Mouse (Mus musculus) embryonic facial prominence, embryonic 13.5 days (tissue): ENCODE measurements around the gene Hrct1. TPM values are rescaled to one million over a fixed set of nuclear protein-coding genes. Genes with fewer than 3 reads are reported as not detected.

Source experiments
- ATAC-seq: fragments of 200-750 bp; cut with Nextera tagmentation; 2 replicates; pipeline ENCODE4 v1.8.0; 2017; ENCODE audit warnings: low read depth; ENCODE audit not compliant: insufficient number of reproducible peaks, insufficient read depth, low FRiP score, low TSS enrichment
- H3K27ac ChIP-seq: fragments of 300-500 bp; sonication (generic); 2 replicates; pipeline ENCODE4 v1.5.1; 2015; ENCODE audit warnings: moderate library complexity, mild to moderate bottlenecking, inconsistent platforms
- H3K27me3 ChIP-seq: fragments of 300-500 bp; sonication (generic); 2 replicates; pipeline ENCODE4 v1.6.1; 2015; ENCODE audit warnings: mild to moderate bottlenecking, inconsistent platforms
- H3K36me3 ChIP-seq: fragments of 300-500 bp; sonication (generic); 2 replicates; pipeline ENCODE4 v1.6.1; 2015; ENCODE audit warnings: mild to moderate bottlenecking, inconsistent platforms
- H3K4me1 ChIP-seq: fragments of 300-500 bp; sonication (generic); 2 replicates; pipeline ENCODE4 v1.6.1; 2015; ENCODE audit warnings: inconsistent platforms
- H3K4me2 ChIP-seq: fragments of 300-500 bp; sonication (generic); 2 replicates; pipeline ENCODE4 v1.6.1; 2015; ENCODE audit warnings: moderate library complexity, mild to moderate bottlenecking, inconsistent platforms
- H3K4me3 ChIP-seq: fragments of 300-500 bp; sonication (generic); 2 replicates; pipeline ENCODE4 v1.5.1; 2015; ENCODE audit warnings: mild to moderate bottlenecking, inconsistent platforms
- H3K9ac ChIP-seq: fragments of 300-500 bp; sonication (generic); 2 replicates; pipeline ENCODE4 v1.6.1; 2015; ENCODE audit warnings: mild to moderate bottlenecking, inconsistent platforms
- H3K9me3 ChIP-seq: fragments of 300-500 bp; sonication (generic); 2 replicates; pipeline ENCODE4 v1.6.1; 2016; ENCODE audit warnings: inconsistent platforms
- WGBS: fragments of 180-500 bp; shearing (Covaris S2); methylation state at CpG from one replicate; pipeline ENCODE4 v1.1.7; 2015; ENCODE audit warnings: mixed read lengths; 5-methylcytosine and 5-hydroxymethylcytosine counted together
- polyA plus RNA-seq: library from polyadenylated mRNA; unstranded; fragments of >200 nt; fragmentation: Nextera tagmentation; extraction: Ambion mirVana; gene quantifications from 2 replicates; pipeline ENCODE4 v1.2.1, GENCODE M21; 2015

Gene Hrct1
- 0.18 and 0.23 TPM in 2 replicates for polyA plus RNA-seq

DNA sequence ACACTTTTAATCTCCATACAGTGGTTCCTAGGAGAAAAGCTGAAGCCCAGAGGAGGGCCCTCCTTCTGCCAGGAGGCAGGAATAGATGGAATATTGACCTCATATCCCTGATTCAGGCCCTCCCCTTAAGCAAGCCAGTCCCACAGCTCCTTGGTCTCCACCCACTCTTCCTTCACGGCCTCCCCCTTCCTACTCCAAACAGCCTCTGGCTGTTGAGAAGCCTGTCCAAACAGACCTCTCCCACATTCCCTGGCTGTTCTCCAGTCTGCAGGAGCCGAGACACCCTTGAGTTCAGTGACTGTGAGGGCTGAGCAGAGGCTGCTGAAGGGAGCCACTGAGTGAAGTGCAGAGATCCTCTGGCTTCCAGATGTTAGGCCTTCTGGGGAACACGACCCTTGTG lies at the start of gene Hrct1:
Gene Hrct1, plus strand, starts transcription at position 194 of the 400 bp plus-strand sequence.
- Histone ChIP-seq H3K27ac (0 out of 2 replicates have a peak within 1 kb of the TSS, but pooled peaks have one; percentile 7), H3K4me2 (no peak within 1 kb of the TSS), H3K27me3 (no peaks in the 10 kb centered on the region), H3K9ac (no peak within 1 kb of the TSS), H3K4me3 (no peak within 1 kb of the TSS), H3K4me1 (peaks cover 13% of the 10 kb centered on the region), H3K9me3 (no peaks in the 10 kb centered on the region), H3K36me3 (no peaks in the 10 kb centered on the region)
- no peak for ATAC-seq
- 20% methylated on average over 3 of the region's 3 CpGs for WGBS

DNA sequence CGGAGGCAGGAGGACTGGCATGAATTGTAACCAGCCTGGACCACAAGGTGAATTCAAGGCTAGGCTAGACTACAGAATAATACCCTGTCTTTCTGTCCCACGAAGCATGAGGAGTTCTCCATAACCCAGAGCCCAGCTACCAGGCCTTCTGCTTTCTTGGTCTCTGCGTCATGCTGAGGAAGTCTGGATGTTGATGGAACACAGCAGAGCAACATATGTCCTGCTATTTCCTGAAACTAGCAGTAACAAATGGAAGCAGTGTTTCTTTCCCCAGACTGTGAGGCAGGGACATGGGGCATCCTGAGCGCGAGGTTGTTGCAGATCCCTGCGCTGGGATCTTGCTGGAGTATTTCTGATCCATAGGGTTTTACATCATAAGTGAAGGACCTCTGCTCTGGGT lies 48.4 kb upstream of the Hrct1 start:
- H3K9ac ChIP-seq: no peak overlapping the region
- H3K4me1 ChIP-seq: no peaks in the 10 kb centered on the region
- no peaks in the 10 kb centered on the region for H3K9me3 ChIP-seq
- no peak overlapping the region for H3K4me2 ChIP-seq
- H3K4me3 ChIP-seq: no peak overlapping the region
- peaks cover 81% of the 10 kb centered on the region for H3K36me3 ChIP-seq
- 82% methylated on average over 6 of the region's 6 CpGs for WGBS
- no peak overlapping the region for H3K27ac ChIP-seq
- ATAC-seq: no peak
- H3K27me3 ChIP-seq: no peaks in the 10 kb centered on the region

DNA sequence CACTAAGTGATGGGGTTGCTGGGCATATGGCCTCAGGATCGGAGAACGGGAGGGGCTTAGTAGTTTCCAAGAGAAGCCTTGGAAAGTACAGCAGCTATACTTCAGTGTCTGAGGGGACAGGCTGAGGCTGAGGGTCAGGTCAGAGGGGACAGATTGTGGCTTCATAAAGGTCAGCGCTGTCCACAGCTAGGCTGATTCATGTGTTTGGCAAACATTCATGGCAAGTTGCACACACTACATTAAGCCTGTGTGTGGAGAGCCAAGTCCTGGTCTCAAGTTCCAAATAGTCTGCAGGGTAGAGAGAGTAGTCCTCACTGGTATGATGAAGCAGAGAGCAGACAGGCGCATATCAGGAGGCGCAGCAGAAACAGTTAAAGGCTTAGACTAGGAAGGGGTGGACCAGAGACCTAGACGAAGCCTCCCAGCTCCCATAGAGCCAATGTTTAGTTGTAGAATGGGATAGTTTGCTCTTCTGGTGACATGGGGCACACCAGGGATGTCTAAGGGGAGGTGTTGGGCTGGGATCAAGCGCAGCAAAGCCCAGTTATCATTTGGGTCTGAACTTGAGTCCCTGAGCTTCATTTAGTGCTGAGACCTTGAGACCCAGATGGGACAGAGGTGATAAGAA lies 47.5 kb upstream of the Hrct1 start:
- no peaks in the 10 kb centered on the region for H3K9me3 ChIP-seq
- no peak overlapping the region for H3K27ac ChIP-seq
- H3K9ac ChIP-seq: no peak overlapping the region
- H3K4me2 ChIP-seq: no peak overlapping the region
- H3K27me3 ChIP-seq: no peaks in the 10 kb centered on the region
- peaks cover 81% of the 10 kb centered on the region for H3K36me3 ChIP-seq
- 88% methylated on average over 7 of the region's 7 CpGs for WGBS
- H3K4me3 ChIP-seq: no peak overlapping the region
- ATAC-seq: no peak
- H3K4me1 ChIP-seq: no peaks in the 10 kb centered on the region

DNA sequence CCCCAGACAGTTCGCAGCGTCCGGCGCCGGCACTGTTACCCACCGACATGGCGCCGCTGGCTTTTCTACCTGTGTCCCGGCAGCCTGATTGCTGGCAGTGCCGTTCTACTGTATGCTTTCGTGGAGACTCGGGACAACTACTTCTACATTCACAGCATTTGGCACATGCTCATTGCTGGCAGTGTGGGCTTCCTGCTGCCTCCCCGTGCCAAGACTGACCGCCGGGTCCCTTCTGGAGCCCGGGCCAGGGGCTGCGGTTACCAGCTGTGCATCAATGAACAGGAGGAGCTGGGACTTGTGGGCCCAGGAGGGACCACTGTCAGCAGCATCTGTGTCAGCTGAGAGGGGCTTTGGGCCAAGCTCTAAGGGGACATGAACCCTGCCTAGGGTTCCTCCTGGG lies 37.0 kb upstream of the Hrct1 start:
- no peaks in the 10 kb centered on the region for H3K27me3 ChIP-seq
- H3K36me3 ChIP-seq: peaks cover 55% of the 10 kb centered on the region
- H3K9ac ChIP-seq: 0 out of 2 replicates have a peak overlapping the region, but pooled peaks have one; percentile 11
- H3K4me2 ChIP-seq: no peak overlapping the region
- 96% methylated on average over 17 of the region's 17 CpGs for WGBS
- H3K27ac ChIP-seq: no peak overlapping the region
- H3K4me1 ChIP-seq: no peaks in the 10 kb centered on the region
- no peaks in the 10 kb centered on the region for H3K9me3 ChIP-seq
- ATAC-seq: no peak
- H3K4me3 ChIP-seq: no peak overlapping the region

DNA sequence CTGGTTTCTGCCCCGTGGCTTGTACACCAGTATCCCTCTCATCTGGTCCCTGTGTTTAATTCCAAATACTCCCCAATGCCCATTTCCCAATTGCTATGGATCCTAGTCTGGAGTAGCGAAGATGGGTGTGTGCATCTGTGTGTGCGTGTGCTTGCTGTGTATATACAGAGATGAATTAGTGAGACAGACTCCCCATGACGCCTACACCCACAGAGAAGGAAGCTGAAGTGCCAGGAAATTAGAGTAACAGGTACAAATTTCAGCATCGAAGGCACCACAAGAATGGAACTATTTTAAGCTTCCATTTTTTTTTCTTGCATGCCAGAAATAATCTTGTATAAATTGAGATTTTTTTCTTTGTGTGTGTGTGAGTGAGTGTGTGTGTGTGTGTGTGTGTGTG lies 36.0 kb upstream of the Hrct1 start:
- no peak overlapping the region for H3K4me3 ChIP-seq
- H3K27me3 ChIP-seq: no peaks in the 10 kb centered on the region
- no peaks in the 10 kb centered on the region for H3K9me3 ChIP-seq
- H3K27ac ChIP-seq: no peak overlapping the region
- H3K36me3 ChIP-seq: peaks cover 45% of the 10 kb centered on the region
- no peak for ATAC-seq
- no peak overlapping the region for H3K4me2 ChIP-seq
- 77% methylated on average over 5 of the region's 5 CpGs for WGBS
- H3K4me1 ChIP-seq: no peaks in the 10 kb centered on the region
- no peak overlapping the region for H3K9ac ChIP-seq

DNA sequence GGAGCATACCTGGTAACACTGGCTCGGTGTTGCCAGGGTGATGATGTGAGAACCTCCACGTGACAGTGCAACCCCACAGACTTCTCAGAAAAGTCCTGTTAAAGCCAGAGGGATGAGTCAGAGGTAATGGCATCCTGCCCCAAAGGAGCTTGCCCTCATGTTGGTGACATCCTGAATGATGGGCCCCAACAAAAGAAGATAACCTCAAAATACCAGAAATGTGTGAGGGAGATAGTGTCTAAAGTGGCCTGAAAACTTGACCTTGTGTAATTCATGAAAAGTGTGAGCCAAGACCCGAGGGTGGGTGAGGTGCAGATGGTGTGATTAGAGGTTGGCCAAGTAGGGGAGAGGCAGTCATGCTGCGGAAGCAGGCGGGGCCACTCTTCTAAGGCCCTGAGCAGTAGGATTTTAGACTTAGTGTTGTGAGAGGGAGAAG lies 33.2 kb upstream of the Hrct1 start:
- no peak overlapping the region for H3K27ac ChIP-seq
- H3K4me3 ChIP-seq: no peak overlapping the region
- no peak overlapping the region for H3K9ac ChIP-seq
- H3K36me3 ChIP-seq: peaks cover 21% of the 10 kb centered on the region
- H3K27me3 ChIP-seq: 0 out of 2 replicates have a peak, but pooled peaks cover 4% of the 10 kb centered on the region
- ATAC-seq: no peak
- H3K4me2 ChIP-seq: no peak overlapping the region
- WGBS: 80% methylated on average over 5 of the region's 5 CpGs
- no peaks in the 10 kb centered on the region for H3K4me1 ChIP-seq
- H3K9me3 ChIP-seq: no peaks in the 10 kb centered on the region

DNA sequence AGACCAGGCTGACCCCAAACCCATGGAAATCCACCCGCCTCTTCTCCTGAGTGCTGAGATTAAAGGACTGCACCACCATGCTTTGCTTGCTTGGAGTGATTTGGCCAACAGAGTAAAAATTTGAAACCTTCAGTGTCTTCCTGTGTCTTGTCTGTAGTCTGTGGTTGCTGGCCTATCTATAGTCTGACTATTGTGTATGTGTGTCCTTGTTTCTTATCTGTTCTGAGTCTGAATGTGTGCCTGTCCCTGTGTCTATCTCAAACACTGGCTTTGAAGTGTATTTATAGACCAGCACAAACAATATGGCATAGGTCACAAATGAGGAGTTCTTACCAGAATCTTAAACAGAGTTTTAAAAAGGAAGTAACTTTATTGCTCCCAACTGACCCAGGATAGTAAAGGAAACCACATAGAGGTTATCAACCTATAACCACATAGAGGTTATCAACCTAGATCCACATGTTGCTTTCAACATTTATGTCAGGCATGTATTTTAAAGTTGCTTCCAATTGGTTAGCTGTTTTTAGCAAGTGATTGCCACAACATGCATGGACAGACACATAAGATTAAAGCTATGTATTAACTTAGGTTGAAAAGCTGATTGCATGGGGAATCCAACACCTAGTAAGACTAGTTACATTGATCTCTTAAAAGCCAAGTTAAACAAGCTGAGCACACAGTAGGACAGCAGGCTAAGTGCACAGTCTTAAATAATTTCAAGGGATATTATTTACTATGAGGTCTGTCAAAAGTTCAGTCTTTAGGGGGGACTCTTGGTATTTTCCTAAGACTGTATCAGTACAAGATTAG lies 32.3 kb upstream of the Hrct1 start:
- 85% methylated on average over 1 of the region's 1 CpGs for WGBS
- no peak for ATAC-seq
- Histone ChIP-seq H3K4me3 (no peak overlapping the region), H3K9me3 (no peaks in the 10 kb centered on the region), H3K27ac (no peak overlapping the region), H3K4me1 (no peaks in the 10 kb centered on the region), H3K36me3 (peaks cover 13% of the 10 kb centered on the region), H3K4me2 (no peak overlapping the region), H3K27me3 (0 out of 2 replicates have a peak, but pooled peaks cover 4% of the 10 kb centered on the region), H3K9ac (no peak overlapping the region)

DNA sequence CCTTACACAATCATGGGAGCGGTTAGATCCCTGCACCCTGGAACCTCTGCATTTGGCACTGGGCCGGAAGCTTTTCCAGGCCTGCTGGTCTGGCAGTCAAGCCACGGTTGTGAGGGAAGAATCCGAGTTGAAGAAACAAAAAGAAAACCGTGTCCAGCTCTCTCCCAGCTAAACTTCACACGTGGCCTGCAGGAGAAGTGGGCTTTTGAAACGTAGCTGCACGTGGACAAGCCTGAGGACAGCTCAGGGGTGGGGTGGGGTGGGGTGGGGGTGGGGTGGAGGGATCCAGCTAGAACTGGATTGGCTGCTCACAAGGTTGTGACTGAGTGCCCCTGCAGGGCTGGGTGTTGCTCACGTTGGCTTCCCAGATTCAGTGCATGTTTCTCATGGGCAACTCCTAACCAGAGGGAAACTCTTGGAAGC lies 31.7 kb upstream of the Hrct1 start:
- WGBS: 33% methylated on average over 9 of the region's 9 CpGs
- 0 out of 2 replicates have a peak, but pooled peaks cover 4% of the 10 kb centered on the region for H3K27me3 ChIP-seq
- H3K4me1 ChIP-seq: no peaks in the 10 kb centered on the region
- H3K9me3 ChIP-seq: no peaks in the 10 kb centered on the region
- no peak overlapping the region for H3K4me2 ChIP-seq
- no peak overlapping the region for H3K4me3 ChIP-seq
- peaks cover 7% of the 10 kb centered on the region; the same call in 1 of the 2 replicates for H3K36me3 ChIP-seq
- ATAC-seq: no peak
- no peak overlapping the region for H3K27ac ChIP-seq
- no peak overlapping the region for H3K9ac ChIP-seq

DNA sequence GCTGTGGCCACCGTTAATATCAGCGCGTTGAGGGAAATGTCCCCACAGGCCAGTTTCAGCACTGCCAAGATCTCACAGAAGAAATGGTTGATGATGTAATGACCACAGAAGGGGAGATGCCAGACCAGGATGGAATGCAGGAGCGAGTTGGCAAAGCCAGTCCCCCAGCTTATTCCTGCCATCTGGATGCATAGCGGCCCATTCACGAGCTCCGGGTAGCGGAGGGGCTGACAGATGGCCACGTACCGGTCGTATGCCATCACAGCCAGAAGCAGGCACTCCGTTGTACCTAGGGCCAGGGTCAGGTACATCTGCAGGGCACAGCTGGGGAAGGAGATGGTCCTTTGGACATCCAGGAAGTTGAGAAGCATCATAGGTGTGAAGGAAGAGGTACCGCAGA lies 30.4 kb upstream of the Hrct1 start:
- no peak overlapping the region for H3K4me2 ChIP-seq
- H3K9me3 ChIP-seq: no peaks in the 10 kb centered on the region
- H3K4me1 ChIP-seq: no peaks in the 10 kb centered on the region
- 91% methylated on average over 13 of the region's 13 CpGs for WGBS
- H3K27me3 ChIP-seq: 0 out of 2 replicates have a peak, but pooled peaks cover 4% of the 10 kb centered on the region
- H3K27ac ChIP-seq: no peak overlapping the region
- no peak overlapping the region for H3K4me3 ChIP-seq
- H3K36me3 ChIP-seq: no peaks in the 10 kb centered on the region
- no peak overlapping the region for H3K9ac ChIP-seq
- no peak for ATAC-seq

DNA sequence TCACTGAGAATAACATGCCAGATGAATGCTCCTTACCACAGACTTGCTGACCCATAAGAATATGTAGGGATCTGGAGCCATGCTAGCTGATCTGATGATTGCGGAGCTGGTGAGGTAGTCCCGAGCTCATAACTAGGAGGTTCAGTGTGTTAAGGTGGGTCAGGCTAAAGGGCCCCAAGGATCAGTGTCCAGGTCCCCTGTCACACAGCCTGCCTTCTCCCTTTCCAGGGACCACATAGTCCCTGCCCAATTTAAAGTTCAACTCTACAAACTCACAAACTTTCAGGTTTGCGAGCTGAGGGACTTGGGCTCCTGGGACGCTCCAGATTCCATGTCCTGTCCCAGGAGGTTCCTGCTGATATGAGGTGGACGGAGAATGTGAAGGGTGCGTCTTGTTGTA lies 26.3 kb upstream of the Hrct1 start, which contains the start of gene Olfr70:
Gene Olfr70, minus strand, starts transcription at position 101 of the 400 bp plus-strand sequence.
- 86% methylated on average over 6 of the region's 6 CpGs for WGBS

DNA sequence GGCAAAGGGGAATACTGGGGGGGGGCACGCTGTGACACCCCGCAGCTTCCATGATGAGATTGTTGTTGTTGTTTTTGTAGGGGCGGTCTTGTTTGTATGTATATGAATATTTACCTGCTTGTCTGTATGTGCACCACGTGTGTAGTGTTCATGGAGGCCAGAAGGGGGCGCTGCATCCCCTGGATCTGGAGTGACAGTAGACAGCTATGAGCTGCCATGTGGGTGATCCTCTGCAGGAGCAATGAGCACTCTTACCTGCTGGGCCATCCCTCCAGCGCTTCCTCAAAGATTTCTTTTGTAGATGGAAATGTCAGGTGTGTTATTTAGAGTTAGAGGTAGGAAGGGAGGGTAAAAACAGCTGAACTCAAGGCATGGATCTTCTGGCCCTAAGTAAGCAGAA lies 23.5 kb upstream of the Hrct1 start:
- no peaks in the 10 kb centered on the region for H3K4me1 ChIP-seq
- WGBS: 75% methylated on average over 6 of the region's 6 CpGs

More for the DNA sequence above, 26.3 kb upstream of the Hrct1 start, which contains the start of gene Olfr70:
- H3K36me3 ChIP-seq: no peaks in the 10 kb centered on the region
- no peak within 1 kb of the TSS for H3K9ac ChIP-seq
- 0 out of 2 replicates have a peak, but pooled peaks cover 4% of the 10 kb centered on the region for H3K27me3 ChIP-seq
- H3K4me2 ChIP-seq: no peak within 1 kb of the TSS
- no peaks in the 10 kb centered on the region for H3K9me3 ChIP-seq
- no peak within 1 kb of the TSS for H3K4me3 ChIP-seq
- H3K27ac ChIP-seq: no peak within 1 kb of the TSS
- no peaks in the 10 kb centered on the region for H3K4me1 ChIP-seq
- no peak for ATAC-seq

More for the DNA sequence above, 23.5 kb upstream of the Hrct1 start:
- ATAC-seq: no peak
- Histone ChIP-seq H3K9ac (no peak overlapping the region), H3K36me3 (no peaks in the 10 kb centered on the region), H3K4me3 (no peak overlapping the region), H3K9me3 (no peaks in the 10 kb centered on the region), H3K4me2 (no peak overlapping the region), H3K27ac (no peak overlapping the region), H3K27me3 (no peaks in the 10 kb centered on the region)
